Mouse (Mus musculus) retina, postnatal 1 day (tissue): ENCODE measurements at regions not wholly inside any gene's neighbourhood (a gene's known extent, or its start where the extent isn't known, plus 50 kb on each side); places are given as distances from the start of the nearest gene placed in this dataset.

Experiments
- DNase-seq: peaks from one replicate; pipeline ENCODE4 v3.0.0-alpha.2; 2012

- no peak for DNase-seq
These were observed 307.5 kb downstream of the Tbc1d1 start for GRCm38 (mm10) chr5:64463570-64463969.

- no peak for DNase-seq
These were observed 310.2 kb downstream of the Tbc1d1 start for GRCm38 (mm10) chr5:64466320-64466719.

GRCm38 (mm10) chr5:64467856-64468255 lies 311.8 kb downstream of the Tbc1d1 start:
- DNase-seq = no peak

GRCm38 (mm10) chr5:64468307-64468706 lies 312.2 kb downstream of the Tbc1d1 start:
- DNase-seq = no peak

- no peak for DNase-seq
These were observed 315.9 kb downstream of the Tbc1d1 start for GRCm38 (mm10) chr5:64472008-64472407.

GRCm38 (mm10) chr5:64472415-64472814 lies 316.3 kb downstream of the Tbc1d1 start:
- no peak for DNase-seq

- DNase-seq = no peak
These were observed 318.8 kb downstream of the Tbc1d1 start for GRCm38 (mm10) chr5:64474868-64475267.

GRCm38 (mm10) chr5:64475736-64476519 lies 319.8 kb downstream of the Tbc1d1 start:
- DNase-seq = no peak

- DNase-seq = peak; percentile 47
These were observed 320.7 kb downstream of the Tbc1d1 start for GRCm38 (mm10) chr5:64476641-64477369.

GRCm38 (mm10) chr5:64478143-64478542 lies 322.0 kb downstream of the Tbc1d1 start:
- no peak for DNase-seq

GRCm38 (mm10) chr5:64478599-64479214 lies 322.6 kb downstream of the Tbc1d1 start:
- DNase-seq = no peak

- no peak for DNase-seq
These were observed 323.2 kb downstream of the Tbc1d1 start for GRCm38 (mm10) chr5:64479315-64479714.

GRCm38 (mm10) chr5:64485043-64485442 lies 318.1 kb upstream of the Klf3 start:
- no peak for DNase-seq

GRCm38 (mm10) chr5:64485856-64486255 lies 317.3 kb upstream of the Klf3 start:
- DNase-seq = no peak

- DNase-seq = no peak
These were observed 316.4 kb upstream of the Klf3 start for GRCm38 (mm10) chr5:64486761-64487160.

- DNase-seq = no peak
These were observed 315.3 kb upstream of the Klf3 start for GRCm38 (mm10) chr5:64487698-64488398.

- DNase-seq = no peak
These were observed 313.3 kb upstream of the Klf3 start for GRCm38 (mm10) chr5:64489656-64490444.

- DNase-seq = no peak
These were observed 312.7 kb upstream of the Klf3 start for GRCm38 (mm10) chr5:64490445-64490950.

- DNase-seq = no peak
These were observed 308.8 kb upstream of the Klf3 start for GRCm38 (mm10) chr5:64494429-64494828.

- no peak for DNase-seq
These were observed 306.3 kb upstream of the Klf3 start for GRCm38 (mm10) chr5:64496853-64497252.

- DNase-seq = no peak
These were observed 304.8 kb upstream of the Klf3 start for GRCm38 (mm10) chr5:64498431-64498830.

- no peak for DNase-seq
These were observed 304.1 kb upstream of the Klf3 start for GRCm38 (mm10) chr5:64499131-64499530.
